Mouse (Mus musculus): Measurements from ENCODE around the gene Crym.

Gene Crym

DNA sequence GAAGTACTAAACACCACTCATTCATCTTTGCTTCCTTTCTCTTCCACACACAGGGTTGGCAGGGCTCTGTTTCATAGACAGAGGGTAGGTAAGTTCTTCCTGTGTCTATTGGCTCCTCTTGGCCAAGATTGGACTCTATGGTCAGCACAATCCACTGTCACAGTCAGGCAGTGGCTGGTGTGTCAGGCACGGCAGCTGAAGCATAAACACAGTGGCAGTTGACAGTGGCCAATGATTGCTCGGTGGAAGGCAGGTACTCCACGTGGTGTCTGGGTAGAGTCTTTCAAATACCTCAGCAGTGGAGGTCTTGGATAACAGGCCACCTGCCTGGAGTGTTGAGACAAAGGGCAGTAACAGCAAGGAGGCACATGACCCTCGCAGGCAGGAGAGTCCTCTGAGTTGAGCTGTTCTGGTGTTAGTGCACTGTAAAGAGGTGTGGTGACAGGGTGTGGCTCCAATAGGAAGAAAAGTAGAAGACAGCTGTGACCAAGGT lies 43.7 kb downstream of the Crym start:
- no peak for DNase-seq (ENCODE audit: low spot score)

- no peak for DNase-seq (ENCODE audit: low spot score)
Observed at GRCm38 (mm10) chr7:120157575-120158061, 44.3 kb downstream of the Crym start.

DNA sequence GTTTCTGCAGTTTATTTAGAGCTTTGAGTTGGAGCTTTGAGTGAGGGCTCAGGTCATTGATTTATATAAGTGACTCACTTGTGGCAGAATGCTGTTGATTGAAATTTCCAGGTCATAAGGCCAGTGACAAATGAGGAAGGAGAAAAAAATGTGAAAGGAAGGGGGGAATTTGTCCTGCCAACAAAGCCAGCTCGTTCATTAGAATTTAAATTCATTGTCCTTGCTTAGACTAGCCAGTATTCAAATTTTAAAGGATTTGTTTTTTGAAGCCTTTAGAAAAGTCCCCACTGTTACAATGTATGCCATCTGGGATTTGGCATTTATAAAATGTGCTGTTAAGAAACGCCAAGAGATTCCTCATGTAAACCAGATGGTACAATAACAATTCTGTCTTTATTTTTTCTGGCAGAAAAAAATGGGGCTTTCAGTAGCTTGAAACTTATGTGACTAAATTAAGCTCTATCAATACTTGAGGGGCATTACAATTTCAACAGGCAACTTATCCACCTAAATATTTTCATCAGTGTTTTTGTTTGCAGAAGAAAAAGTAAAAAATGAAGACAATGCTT lies 45.0 kb downstream of the Crym start:
- DNase-seq (ENCODE audit: low spot score), result no peak

DNA sequence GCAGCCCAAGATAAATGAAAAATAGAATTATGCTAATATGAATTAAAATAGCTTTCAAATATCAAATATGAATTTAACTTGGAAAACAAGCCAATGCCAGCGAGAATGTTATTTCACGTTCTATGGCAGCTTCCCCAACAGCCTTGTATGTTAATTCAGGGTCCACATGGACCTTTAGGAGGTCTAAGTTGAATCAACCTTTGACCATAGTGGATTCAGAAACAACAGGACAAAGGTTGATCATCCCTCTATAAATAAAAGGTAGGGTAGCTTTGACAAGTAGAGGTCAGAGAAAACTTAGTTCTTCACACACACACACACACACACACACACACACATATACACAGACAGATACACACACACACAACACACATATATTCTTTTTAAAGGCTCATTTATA lies 51.0 kb downstream of the Crym start:
- DNase-seq (ENCODE audit: low spot score), result no peak

- no peak for DNase-seq (ENCODE audit: low spot score)
Observed at GRCm38 (mm10) chr7:120150257-120150656, 51.7 kb downstream of the Crym start.

DNA sequence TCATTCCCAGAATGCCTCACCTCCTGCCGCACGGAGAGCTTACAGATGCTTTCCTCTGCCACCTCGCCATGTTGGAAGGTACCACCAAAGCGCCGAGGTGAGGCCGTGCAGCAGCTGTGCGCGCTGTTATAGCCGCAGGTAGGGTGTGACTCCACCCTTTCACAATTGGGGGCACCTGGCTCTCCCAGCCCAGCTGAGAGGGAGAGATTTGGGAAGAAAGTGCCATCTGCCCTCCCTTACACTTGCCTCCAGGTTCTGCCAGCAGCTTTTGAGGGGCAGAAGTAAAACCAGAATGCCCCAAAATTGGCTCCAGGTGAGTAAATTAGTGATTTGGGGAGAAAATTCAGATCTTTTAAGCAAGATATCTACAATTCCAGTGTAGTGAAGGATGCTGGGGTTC lies 56.7 kb downstream of the Crym start, which contains the start of gene Zp2:
Gene Zp2, minus strand, starts transcription at position 101 of the 400 bp plus-strand sequence.
- DNase-seq (ENCODE audit: low spot score), result no peak

DNA sequence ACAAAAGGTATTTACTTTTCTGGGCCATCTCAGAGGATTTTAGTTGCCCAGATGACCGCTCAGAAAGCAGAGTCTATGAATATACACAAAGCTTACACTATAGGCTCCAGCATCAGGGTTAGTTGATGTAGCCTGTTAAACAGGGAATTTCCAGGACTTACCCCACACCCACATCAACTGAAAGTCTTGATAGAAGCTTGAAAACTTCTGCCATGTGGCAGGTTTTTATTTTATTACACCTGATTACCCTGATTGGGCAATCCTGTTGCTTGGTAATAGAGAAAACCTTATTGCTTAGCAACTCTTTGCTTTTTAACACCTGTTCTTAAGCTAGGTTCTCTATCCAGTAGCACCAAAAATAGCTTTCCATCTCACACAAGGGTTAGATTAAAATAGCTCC lies 59.2 kb downstream of the Crym start:
- no peak for DNase-seq (ENCODE audit: low spot score)
